Mouse (Mus musculus): Measurements from ENCODE around the gene Kank1. TPM values are rescaled to one million over a fixed set of nuclear protein-coding genes. Genes with fewer than 3 reads are reported as not detected.
A peak's percentile ranks its signal among the peaks of the same experiment; 100 is the strongest.

Kank1 gene
- polyA plus RNA-seq, 1 experiment from 2014 or later = 8.3 TPM

- H3K9me3 ChIP-seq (replicated peaks; ENCODE audit: control insufficient read depth, low read length) = no peaks in the 10 kb centered on the region
- H3K27me3 ChIP-seq (ENCODE audit: control insufficient read depth, insufficient read depth, low read depth, low read length) = no peaks in the 10 kb centered on the region; the same call in 1 of the 2 replicates
- H3K4me1 ChIP-seq (ENCODE audit: control insufficient read depth, low read depth, low read length) = no peaks in the 10 kb centered on the region; the same call in 1 of the 2 replicates
- no peak for ATAC-seq (ENCODE audit: low read depth)
- no peak overlapping the region for H3K4me2 ChIP-seq (ENCODE audit: low read depth, low read length)
- H3K9ac ChIP-seq (ENCODE audit: low read depth, low read length) = no peak overlapping the region
- H3K4me3 ChIP-seq (ENCODE audit: low read depth, low read length) = no peak overlapping the region
- no peaks in the 10 kb centered on the region for H3K36me3 ChIP-seq (ENCODE audit: control insufficient read depth, insufficient read depth)
- 32% methylated on average over 7 of the region's 7 CpGs for WGBS (ENCODE audit: insufficient replicate concordance)
- no peak overlapping the region for H3K27ac ChIP-seq (ENCODE audit: low read length)
Observed at GRCm38 (mm10) chr19:25361956-25362355, 125.2 kb downstream of the Kank1 start.

GRCm38 (mm10) chr19:25365698-25366097 lies 128.9 kb downstream of the Kank1 start:
- 50% methylated on average over 5 of the region's 5 CpGs for WGBS (ENCODE audit: insufficient replicate concordance)
- no peak overlapping the region for H3K4me3 ChIP-seq (ENCODE audit: low read depth, low read length)

GRCm38 (mm10) chr19:25366620-25367019 lies 129.8 kb downstream of the Kank1 start:
- no peak overlapping the region for H3K27ac ChIP-seq (ENCODE audit: low read length)
- no peaks in the 10 kb centered on the region for H3K4me1 ChIP-seq (ENCODE audit: control insufficient read depth, low read depth, low read length)
- no peaks in the 10 kb centered on the region for H3K36me3 ChIP-seq (ENCODE audit: control insufficient read depth, insufficient read depth)
- H3K4me2 ChIP-seq (ENCODE audit: low read depth, low read length) = no peak overlapping the region
- H3K9ac ChIP-seq (ENCODE audit: low read depth, low read length) = no peak overlapping the region
- H3K27me3 ChIP-seq (ENCODE audit: control insufficient read depth, insufficient read depth, low read depth, low read length) = no peaks in the 10 kb centered on the region; the same call in 1 of the 2 replicates
- no peak overlapping the region for H3K4me3 ChIP-seq (ENCODE audit: low read depth, low read length)
- no peak for ATAC-seq (ENCODE audit: low read depth)
- 57% methylated on average over 12 of the region's 12 CpGs for WGBS (ENCODE audit: insufficient replicate concordance)
- no peaks in the 10 kb centered on the region for H3K9me3 ChIP-seq (replicated peaks; ENCODE audit: control insufficient read depth, low read length)

More at GRCm38 (mm10) chr19:25365698-25366097, 128.9 kb downstream of the Kank1 start:
- H3K27me3 ChIP-seq (ENCODE audit: control insufficient read depth, insufficient read depth, low read depth, low read length) = no peaks in the 10 kb centered on the region; the same call in 1 of the 2 replicates
- H3K9me3 ChIP-seq (replicated peaks; ENCODE audit: control insufficient read depth, low read length) = no peaks in the 10 kb centered on the region
- H3K4me1 ChIP-seq (ENCODE audit: control insufficient read depth, low read depth, low read length) = no peaks in the 10 kb centered on the region; the same call in 1 of the 2 replicates
- no peak overlapping the region for H3K27ac ChIP-seq (ENCODE audit: low read length)
- H3K9ac ChIP-seq (ENCODE audit: low read depth, low read length) = no peak overlapping the region
- no peak overlapping the region for H3K4me2 ChIP-seq (ENCODE audit: low read depth, low read length)
- no peak for ATAC-seq (ENCODE audit: low read depth)
- H3K36me3 ChIP-seq (ENCODE audit: control insufficient read depth, insufficient read depth) = no peaks in the 10 kb centered on the region

GRCm38 (mm10) chr19:25370428-25370827 lies 133.7 kb downstream of the Kank1 start:
- WGBS (ENCODE audit: insufficient replicate concordance) = 62% methylated on average over 9 of the region's 9 CpGs
- no peak overlapping the region for H3K4me3 ChIP-seq (ENCODE audit: low read depth, low read length)
- H3K9ac ChIP-seq (ENCODE audit: low read depth, low read length) = no peak overlapping the region
- no peak overlapping the region for H3K4me2 ChIP-seq (ENCODE audit: low read depth, low read length)
- H3K4me1 ChIP-seq (ENCODE audit: control insufficient read depth, low read depth, low read length) = no peaks in the 10 kb centered on the region; the same call in 1 of the 2 replicates
- H3K27ac ChIP-seq (ENCODE audit: low read length) = no peak overlapping the region
- H3K9me3 ChIP-seq (replicated peaks; ENCODE audit: control insufficient read depth, low read length) = no peaks in the 10 kb centered on the region
- no peaks in the 10 kb centered on the region for H3K27me3 ChIP-seq (ENCODE audit: control insufficient read depth, insufficient read depth, low read depth, low read length)
- ATAC-seq (ENCODE audit: low read depth) = no peak
- no peaks in the 10 kb centered on the region for H3K36me3 ChIP-seq (ENCODE audit: control insufficient read depth, insufficient read depth)

- no peak overlapping the region for H3K27ac ChIP-seq (ENCODE audit: low read length)
- WGBS (ENCODE audit: insufficient replicate concordance) = 65% methylated on average over 7 of the region's 7 CpGs
Observed at GRCm38 (mm10) chr19:25372794-25373193, 136.0 kb downstream of the Kank1 start.

GRCm38 (mm10) chr19:25373594-25373993 lies 136.8 kb downstream of the Kank1 start:
- 34% methylated on average over 3 of the region's 3 CpGs for WGBS (ENCODE audit: insufficient replicate concordance)
- Histone ChIP-seq H3K27me3 (ENCODE audit: control insufficient read depth, insufficient read depth, low read depth, low read length) (no peaks in the 10 kb centered on the region), H3K36me3 (ENCODE audit: control insufficient read depth, insufficient read depth) (no peaks in the 10 kb centered on the region), H3K4me3 (ENCODE audit: low read depth, low read length) (no peak overlapping the region), H3K9me3 (replicated peaks; ENCODE audit: control insufficient read depth, low read length) (no peaks in the 10 kb centered on the region), H3K4me1 (ENCODE audit: control insufficient read depth, low read depth, low read length) (no peaks in the 10 kb centered on the region; the same call in 1 of the 2 replicates), H3K4me2 (ENCODE audit: low read depth, low read length) (no peak overlapping the region), H3K9ac (ENCODE audit: low read depth, low read length) (no peak overlapping the region), H3K27ac (ENCODE audit: low read length) (no peak overlapping the region)
- ATAC-seq (ENCODE audit: low read depth) = no peak

More at GRCm38 (mm10) chr19:25372794-25373193, 136.0 kb downstream of the Kank1 start:
- no peak for ATAC-seq (ENCODE audit: low read depth)
- Histone ChIP-seq H3K4me3 (ENCODE audit: low read depth, low read length) (no peak overlapping the region), H3K4me1 (ENCODE audit: control insufficient read depth, low read depth, low read length) (no peaks in the 10 kb centered on the region; the same call in 1 of the 2 replicates), H3K4me2 (ENCODE audit: low read depth, low read length) (no peak overlapping the region), H3K36me3 (ENCODE audit: control insufficient read depth, insufficient read depth) (no peaks in the 10 kb centered on the region), H3K27me3 (ENCODE audit: control insufficient read depth, insufficient read depth, low read depth, low read length) (no peaks in the 10 kb centered on the region), H3K9me3 (replicated peaks; ENCODE audit: control insufficient read depth, low read length) (no peaks in the 10 kb centered on the region), H3K9ac (ENCODE audit: low read depth, low read length) (no peak overlapping the region)

- H3K27me3 ChIP-seq (ENCODE audit: control insufficient read depth, insufficient read depth, low read depth, low read length) = no peaks in the 10 kb centered on the region
- H3K9ac ChIP-seq (ENCODE audit: low read depth, low read length) = no peak overlapping the region
- no peaks in the 10 kb centered on the region for H3K36me3 ChIP-seq (ENCODE audit: control insufficient read depth, insufficient read depth)
- no peak overlapping the region for H3K27ac ChIP-seq (ENCODE audit: low read length)
- no peaks in the 10 kb centered on the region; the same call in 1 of the 2 replicates for H3K4me1 ChIP-seq (ENCODE audit: control insufficient read depth, low read depth, low read length)
- no peak for ATAC-seq (ENCODE audit: low read depth)
- 63% methylated on average over 9 of the region's 9 CpGs for WGBS (ENCODE audit: insufficient replicate concordance)
- H3K9me3 ChIP-seq (replicated peaks; ENCODE audit: control insufficient read depth, low read length) = no peaks in the 10 kb centered on the region
- H3K4me3 ChIP-seq (ENCODE audit: low read depth, low read length) = no peak overlapping the region
- H3K4me2 ChIP-seq (ENCODE audit: low read depth, low read length) = no peak overlapping the region
Observed at GRCm38 (mm10) chr19:25374191-25374590, 137.4 kb downstream of the Kank1 start.

- Histone ChIP-seq H3K9ac (ENCODE audit: low read depth, low read length) (no peak overlapping the region), H3K27me3 (ENCODE audit: control insufficient read depth, insufficient read depth, low read depth, low read length) (no peaks in the 10 kb centered on the region), H3K27ac (ENCODE audit: low read length) (peak overlapping the region; percentile 3), H3K4me2 (ENCODE audit: low read depth, low read length) (no peak overlapping the region), H3K36me3 (ENCODE audit: control insufficient read depth, insufficient read depth) (no peaks in the 10 kb centered on the region), H3K4me3 (ENCODE audit: low read depth, low read length) (no peak overlapping the region), H3K4me1 (ENCODE audit: control insufficient read depth, low read depth, low read length) (no peaks in the 10 kb centered on the region; the same call in 1 of the 2 replicates), H3K9me3 (replicated peaks; ENCODE audit: control insufficient read depth, low read length) (no peaks in the 10 kb centered on the region)
- WGBS (ENCODE audit: insufficient replicate concordance) = 18% methylated on average over 12 of the region's 12 CpGs
- ATAC-seq (ENCODE audit: low read depth) = peak; percentile 84
Observed at GRCm38 (mm10) chr19:25374926-25375325, 138.2 kb downstream of the Kank1 start.

- Histone ChIP-seq H3K36me3 (ENCODE audit: control insufficient read depth, insufficient read depth) (no peaks in the 10 kb centered on the region), H3K27me3 (ENCODE audit: control insufficient read depth, insufficient read depth, low read depth, low read length) (no peaks in the 10 kb centered on the region), H3K27ac (ENCODE audit: low read length) (no peak overlapping the region), H3K4me2 (ENCODE audit: low read depth, low read length) (no peak overlapping the region), H3K9me3 (replicated peaks; ENCODE audit: control insufficient read depth, low read length) (no peaks in the 10 kb centered on the region), H3K4me1 (ENCODE audit: control insufficient read depth, low read depth, low read length) (no peaks in the 10 kb centered on the region; the same call in none of the 2 replicates), H3K9ac (ENCODE audit: low read depth, low read length) (no peak overlapping the region), H3K4me3 (ENCODE audit: low read depth, low read length) (no peak overlapping the region)
- 75% methylated on average over 13 of the region's 13 CpGs for WGBS (ENCODE audit: insufficient replicate concordance)
- no peak for ATAC-seq (ENCODE audit: low read depth)
Observed at GRCm38 (mm10) chr19:25376871-25377270, 140.1 kb downstream of the Kank1 start.
